Mouse (Mus musculus) CH12.LX (cell line): ENCODE measurements around the gene Xylt1. TPM values are rescaled to one million over a fixed set of nuclear protein-coding genes. Genes with fewer than 3 reads are reported as not detected.

Experiments used
- DNase-seq: peaks from one replicate; pipeline ENCODE4 v3.0.0-alpha.2; 2013; ENCODE audit errors: extremely low read depth
- H3K27ac ChIP-seq: 2 replicates; pipeline ENCODE4 v1.5.1; 2012; ENCODE audit warnings: low read depth, mild to moderate bottlenecking, control low read depth, moderate library complexity; ENCODE audit not compliant: insufficient read depth
- H3K27me3 ChIP-seq: replicated peaks from 2 replicates; pipeline ENCODE3; 2012; ENCODE audit warnings: inconsistent platforms
- H3K36me3 ChIP-seq, 2 experiments: replicated peaks in 1 of 2; 2 replicates each; pipeline versions ENCODE3 to v1.6.1; 2012; ENCODE audit warnings: inconsistent platforms in 1 of 2, low read length in 1 of 2, mild to moderate bottlenecking in 1 of 2, mixed read lengths in 1 of 2, moderate library complexity in 1 of 2; ENCODE audit not compliant: control insufficient read depth in 1 of 2, insufficient read depth in 1 of 2
- H3K4me1 ChIP-seq, 2 experiments: 2 replicates each; pipeline ENCODE4 v1.6.1; 2012; ENCODE audit warnings: inconsistent platforms in 1 of 2, moderate library complexity in 1 of 2; ENCODE audit not compliant: insufficient read depth in 2 of 2, control insufficient read depth in 1 of 2
- H3K4me2 ChIP-seq: 2 replicates; pipeline ENCODE4 v1.6.1; 2012; ENCODE audit warnings: low read depth, mild to moderate bottlenecking, control low read depth; ENCODE audit not compliant: poor library complexity, insufficient read depth, severe bottlenecking
- H3K4me3 ChIP-seq, 3 experiments: fragments of 150-350 bp in 1 of 3; sonication (generic) in 1 of 3; replicated peaks in 1 of 3; 2 replicates each; pipeline versions ENCODE3 to v1.5.1; 2011 to 2012; ENCODE audit warnings: low read depth in 2 of 3, low read length in 2 of 3, mild to moderate bottlenecking in 2 of 3, moderate library complexity in 2 of 3, control low read depth in 1 of 3, improper control_type of control experiment in 1 of 3, inconsistent platforms in 1 of 3, mixed read lengths in 1 of 3; ENCODE audit not compliant: poor library complexity in 1 of 3
- H3K79me2 ChIP-seq: replicated peaks from 2 replicates; pipeline ENCODE4 v1.6.1; 2012; ENCODE audit warnings: mild to moderate bottlenecking, moderate library complexity; ENCODE audit not compliant: control insufficient read depth, poor library complexity, insufficient read depth, severe bottlenecking; ENCODE audit errors: extremely low read depth
- H3K9ac ChIP-seq: 2 replicates; pipeline ENCODE4 v1.6.1; 2012; ENCODE audit warnings: low read depth, mild to moderate bottlenecking, control low read depth, moderate library complexity; ENCODE audit not compliant: insufficient read depth
- H3K9me3 ChIP-seq: replicated peaks from 2 replicates; pipeline ENCODE3; 2012; ENCODE audit warnings: low read length, inconsistent platforms, mixed read lengths
- BHLHE40 ChIP-seq: IDR thresholded peaks from 2 replicates; pipeline ENCODE4 v1.6.1; 2011; ENCODE audit warnings: mild to moderate bottlenecking, low read depth, low read length, improper control_type of control experiment
- CHD1 ChIP-seq: IDR thresholded peaks from 2 replicates; pipeline ENCODE4 v1.6.1; 2012; ENCODE audit warnings: low read depth, low read length, improper control_type of control experiment, inconsistent platforms
- E2F4 ChIP-seq: IDR thresholded peaks from 2 replicates; pipeline ENCODE4 v1.6.1; 2011; ENCODE audit warnings: low read depth, low read length, improper control_type of control experiment; ENCODE audit not compliant: insufficient replicate concordance
- ELF1 ChIP-seq: IDR thresholded peaks from 2 replicates; pipeline ENCODE4 v1.6.1; 2014; ENCODE audit warnings: low read depth, mild to moderate bottlenecking, inconsistent platforms, low read length, improper control_type of control experiment
- ETS1 ChIP-seq: conservative IDR thresholded peaks from 2 replicates; pipeline ENCODE4 v1.6.1; 2012; ENCODE audit warnings: low read depth, mild to moderate bottlenecking, inconsistent platforms, low read length, improper control_type of control experiment, moderate library complexity
- GABPA ChIP-seq: IDR thresholded peaks from 2 replicates; pipeline ENCODE4 v1.6.1; 2012; ENCODE audit warnings: low read depth, low read length, improper control_type of control experiment, inconsistent platforms; ENCODE audit not compliant: insufficient replicate concordance
- IRF4 ChIP-seq: IDR thresholded peaks from 2 replicates; pipeline ENCODE4 v1.6.1; 2014; ENCODE audit warnings: low read depth, mild to moderate bottlenecking, inconsistent platforms, low read length, improper control_type of control experiment
- JUN ChIP-seq: IDR thresholded peaks from 2 replicates; pipeline ENCODE4 v1.6.1; 2011; ENCODE audit warnings: low read depth, mild to moderate bottlenecking, low read length, improper control_type of control experiment, moderate library complexity; ENCODE audit not compliant: insufficient read depth
- JUND ChIP-seq: conservative IDR thresholded peaks from 2 replicates; pipeline ENCODE4 v1.6.1; 2011; ENCODE audit warnings: low read depth, low read length, improper control_type of control experiment
- MAX ChIP-seq: IDR thresholded peaks from 2 replicates; pipeline ENCODE4 v1.6.1; 2011; ENCODE audit warnings: low read length, improper control_type of control experiment
- MAZ ChIP-seq: IDR thresholded peaks from 2 replicates; pipeline ENCODE4 v1.6.1; 2012; ENCODE audit warnings: low read depth, mild to moderate bottlenecking, inconsistent platforms, low read length, improper control_type of control experiment, moderate library complexity
- NELFE ChIP-seq: IDR thresholded peaks from 2 replicates; pipeline ENCODE4 v1.6.1; 2011; ENCODE audit warnings: low read depth, low read length, improper control_type of control experiment
- POLR2A ChIP-seq: IDR thresholded peaks from 2 replicates; pipeline ENCODE4 v1.6.1; 2011; ENCODE audit warnings: low read depth, mild to moderate bottlenecking, improper control_type of control experiment, low read length
- POLR2AphosphoS2 ChIP-seq: IDR thresholded peaks from 2 replicates; pipeline ENCODE4 v1.6.1; 2011; ENCODE audit warnings: low read depth, low read length, improper control_type of control experiment
- RCOR1 ChIP-seq: conservative IDR thresholded peaks from 2 replicates; pipeline ENCODE4 v1.6.1; 2012; ENCODE audit warnings: low read depth, mild to moderate bottlenecking, inconsistent platforms, low read length, improper control_type of control experiment
- SIN3A ChIP-seq: IDR thresholded peaks from 2 replicates; pipeline ENCODE4 v1.6.1; 2012; ENCODE audit warnings: low read length, improper control_type of control experiment, inconsistent platforms
- SMC3 ChIP-seq: IDR thresholded peaks from 2 replicates; pipeline ENCODE4 v1.6.1; 2011; ENCODE audit warnings: low read depth, low read length, improper control_type of control experiment
- UBTF ChIP-seq: IDR thresholded peaks from 2 replicates; pipeline ENCODE4 v1.6.1; 2012; ENCODE audit warnings: low read depth, mild to moderate bottlenecking, inconsistent platforms, low read length, improper control_type of control experiment, moderate library complexity
- USF1 ChIP-seq: IDR thresholded peaks from 2 replicates; pipeline ENCODE4 v1.6.1; 2014; ENCODE audit warnings: low read depth, mild to moderate bottlenecking, inconsistent platforms, low read length, improper control_type of control experiment
- USF2 ChIP-seq: conservative IDR thresholded peaks from 2 replicates; pipeline ENCODE4 v1.6.1; 2011; ENCODE audit warnings: low read depth, low read length, improper control_type of control experiment
- ZC3H11A ChIP-seq: IDR thresholded peaks from 2 replicates; pipeline ENCODE4 v1.6.1; 2012; ENCODE audit warnings: low read depth, mild to moderate bottlenecking, inconsistent platforms, low read length, improper control_type of control experiment
- ZKSCAN1 ChIP-seq: IDR thresholded peaks from 2 replicates; pipeline ENCODE4 v1.6.1; 2012; ENCODE audit warnings: low read depth, inconsistent platforms, low read length, improper control_type of control experiment, borderline replicate concordance
- ZMIZ1 ChIP-seq: IDR thresholded peaks from 2 replicates; pipeline ENCODE4 v1.6.1; 2012; ENCODE audit warnings: low read depth, mild to moderate bottlenecking, inconsistent platforms, low read length, improper control_type of control experiment
- dilution Hi-C: fragments of 300-500 bp; cut with MboI; formaldehyde crosslinking; loops from 2 replicates; pipeline ENCODE4 v1.14.3; 2020; ENCODE audit warnings: low sequenced_read_pairs; ENCODE audit not compliant: extremely low pct_unique_long_range_greater_than_20kb, extremely low pct_ligation_motif_present
- in situ Hi-C: fragments of 300-500 bp; cut with MboI; formaldehyde crosslinking; loops from 3 replicates; pipeline ENCODE4 v1.14.3; 2019; ENCODE audit warnings: low sequenced_read_pairs, low pct_ligation_motif_present, low pct_unique_long_range_greater_than_20kb, mixed read lengths
- polyA plus RNA-seq: library from polyadenylated mRNA; unstranded; fragments of >175 nt; gene quantifications from 2 replicates; pipeline ENCODE4 v1.2.1, GENCODE M21; 2012; ENCODE audit warnings: low read depth; ENCODE audit not compliant: insufficient read length
- total RNA-seq, 2 experiments: library from RNA; depleted of rRNA; stranded (reverse); fragments of 300-350 nt in 1 of 2; fragments of >200 nt in 1 of 2; gene quantifications; 2 replicates each; pipeline ENCODE4 v1.2.3; 2012 to 2014

Xylt1 gene
- total and polyA plus RNA-seq, 3 experiments = 0.38 to 0.84 (median 0.38) TPM

DNA sequence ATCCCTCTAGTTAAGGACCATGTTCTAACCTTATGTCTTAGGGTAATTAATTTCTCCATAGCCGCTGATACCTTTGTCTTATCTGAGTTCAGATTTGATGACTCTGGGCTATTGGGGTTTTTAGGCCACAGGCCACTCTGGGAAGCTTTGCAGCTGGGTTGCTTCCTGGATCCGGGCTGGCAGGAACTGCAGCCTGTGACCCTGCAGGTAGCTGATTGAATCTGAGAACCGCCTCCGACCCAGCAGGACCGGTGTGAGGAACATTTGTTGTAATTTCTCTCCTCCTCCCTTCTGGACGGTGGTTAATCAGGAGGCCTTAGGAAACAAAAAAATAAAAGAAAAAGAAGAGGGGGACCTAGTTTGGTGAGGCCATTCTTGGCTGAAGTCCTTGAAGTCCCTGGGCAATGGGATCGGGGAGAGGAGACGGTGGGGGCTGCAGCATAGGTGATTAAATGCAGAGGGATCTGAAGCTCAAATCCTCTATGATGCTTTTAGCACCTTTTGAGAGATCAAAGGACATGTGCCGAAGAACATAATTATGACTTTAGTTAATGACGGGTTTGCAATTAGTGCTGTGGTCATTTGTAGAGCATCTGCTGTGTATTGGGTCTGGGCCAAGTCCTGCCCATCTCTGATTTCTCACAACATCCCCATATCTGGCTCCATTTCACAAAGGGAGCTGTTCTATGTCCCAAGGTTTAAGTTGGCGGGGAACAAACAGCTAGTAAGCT lies 40.2 kb downstream of the Xylt1 start:
- H3K9ac ChIP-seq = no peak overlapping the region
- dilution Hi-C loops (no loop called here), in situ Hi-C loops (loop anchor here (25.0 kb wide), 1 partner anchor 691 kb away; the partner anchor contains the start of gene Rps15a)
- DNase-seq = no peak
- no peaks in the 10 kb centered on the region for H3K4me1 ChIP-seq
- H3K4me2 ChIP-seq = no peak overlapping the region
- no peak overlapping the region for H3K4me3 ChIP-seq
- no peaks in the 10 kb centered on the region for H3K27me3 ChIP-seq
- H3K36me3 ChIP-seq = no peaks in the 10 kb centered on the region
- no peak overlapping the region for H3K27ac ChIP-seq
- TF ChIP-seq NELFE (no peak), ZKSCAN1 (no peak), ETS1 (no peak), USF1 (no peak), CHD1 (no peak), JUND (no peak), ZC3H11A (no peak), SIN3A (no peak), E2F4 (no peak), BHLHE40 (no peak), USF2 (no peak)
- no peaks in the 10 kb centered on the region for H3K79me2 ChIP-seq
- H3K9me3 ChIP-seq = no peaks in the 10 kb centered on the region

DNA sequence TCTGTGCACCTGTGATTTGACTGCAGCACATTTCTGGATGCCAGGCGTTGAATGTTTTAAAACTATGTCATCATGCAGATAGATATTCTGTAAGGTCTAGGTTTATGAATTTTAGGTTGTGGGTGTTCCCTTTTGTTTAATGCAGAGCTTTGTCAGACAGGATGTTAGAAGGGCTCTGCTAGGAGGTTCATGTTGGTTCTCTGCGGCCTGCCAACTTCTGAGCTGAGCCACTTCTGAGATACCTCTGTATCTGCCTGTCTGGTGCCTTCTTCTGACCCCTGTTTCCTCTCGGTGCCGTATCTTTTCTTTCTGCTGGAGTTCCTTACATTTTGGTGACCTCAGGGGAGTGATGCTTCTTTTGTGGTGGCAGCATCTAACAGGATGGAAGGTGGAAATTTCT lies 44.1 kb downstream of the Xylt1 start:
- Histone ChIP-seq H3K4me2 (no peak overlapping the region), H3K27me3 (no peaks in the 10 kb centered on the region), H3K4me1 (peaks cover 15 to 34% of the 10 kb centered on the region in 2 experiments)
- dilution Hi-C loops = no loop called here
- TF ChIP-seq JUND (no peak), ELF1 (no peak), GABPA (no peak), ETS1 (no peak), ZKSCAN1 (no peak), JUN (no peak), MAZ (no peak), BHLHE40 (no peak), ZMIZ1 (no peak), IRF4 (no peak), SMC3 (no peak), UBTF (no peak), POLR2A (no peak), E2F4 (no peak), USF2 (no peak), RCOR1 (no peak), MAX (no peak), CHD1 (no peak), POLR2AphosphoS2 (no peak)
- TF ChIP-seq, all 38 proteins: peak for 0
- Histone ChIP-seq H3K9me3 (no peaks in the 10 kb centered on the region), H3K79me2 (no peaks in the 10 kb centered on the region), H3K4me3 (no peak overlapping the region), H3K9ac (no peak overlapping the region), H3K36me3 (no peaks in the 10 kb centered on the region), H3K27ac (no peak overlapping the region)
- DNase-seq = no peak
- in situ Hi-C loops = loop anchor here (25.0 kb wide), 1 partner anchor 687 kb away; the partner anchor contains the start of gene Rps15a
